Mouse (Mus musculus) Muller cell, postnatal 12 days (primary cell): ENCODE measurements at regions not wholly inside any gene's neighbourhood (a gene's known extent, or its start where the extent isn't known, plus 50 kb on each side); places are given as distances from the start of the nearest gene placed in this dataset.

Source experiments
- DNase-seq: peaks from one replicate; pipeline ENCODE4 v3.0.0-alpha.2; 2015; ENCODE audit errors: inconsistent ontology term

DNA sequence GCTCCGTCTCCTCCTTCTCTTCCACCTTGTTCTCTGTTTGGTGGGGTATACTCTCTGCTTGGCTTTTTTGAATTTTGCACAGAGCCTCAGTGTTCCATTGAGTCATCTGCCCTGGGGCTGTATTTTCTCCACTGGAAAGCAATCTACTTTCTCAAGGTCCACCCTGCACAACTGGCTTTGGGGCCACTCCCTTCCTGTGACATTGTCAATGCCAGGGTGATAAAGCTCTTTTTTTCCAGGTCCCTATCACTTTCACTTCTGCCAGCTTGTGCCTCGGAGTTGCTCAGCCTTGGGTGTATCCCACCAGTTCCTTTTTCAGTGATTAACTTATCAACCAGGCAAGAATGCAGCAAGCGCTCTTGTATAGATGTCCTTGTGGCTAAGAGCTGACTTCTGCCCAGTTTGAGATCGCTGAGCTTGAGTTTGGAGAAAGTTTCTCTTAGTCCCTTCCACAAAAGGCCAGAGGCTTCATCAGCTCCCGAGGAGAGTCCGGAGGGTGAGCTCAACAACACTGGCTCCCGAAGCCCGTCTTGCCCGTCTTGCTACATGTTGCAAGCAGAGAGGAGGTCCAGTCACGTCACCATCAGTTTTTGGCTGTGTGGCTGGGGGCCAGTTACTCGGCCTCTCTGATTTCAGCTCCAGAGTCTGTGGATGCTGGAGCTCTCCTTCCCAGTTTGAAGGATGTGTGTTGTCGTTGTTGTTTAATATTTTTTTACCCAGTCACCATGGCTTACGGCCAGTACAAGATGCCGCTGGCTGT is 200.8 kb downstream of the Cyp26b1 start:
- no peak for DNase-seq

DNA sequence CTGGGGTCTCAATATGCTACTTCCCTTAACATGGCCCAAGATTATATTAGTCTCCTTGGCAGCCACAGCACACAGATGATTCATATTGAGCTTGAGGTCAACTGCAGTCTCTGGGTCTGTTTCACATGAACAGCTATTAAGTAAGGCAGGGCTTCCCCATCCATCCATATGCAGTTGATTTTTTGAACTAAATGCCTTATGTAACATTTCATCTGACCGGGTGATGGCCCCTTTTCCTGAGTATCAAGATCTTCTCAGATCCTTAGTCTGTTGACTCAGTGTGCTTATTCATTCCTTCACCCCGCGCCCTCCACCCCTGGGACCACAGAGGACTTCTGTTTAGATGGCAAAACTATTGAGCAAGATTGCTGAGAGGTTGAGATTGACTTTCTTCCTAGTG is 202.7 kb downstream of the Cyp26b1 start:
- DNase-seq = no peak

DNA sequence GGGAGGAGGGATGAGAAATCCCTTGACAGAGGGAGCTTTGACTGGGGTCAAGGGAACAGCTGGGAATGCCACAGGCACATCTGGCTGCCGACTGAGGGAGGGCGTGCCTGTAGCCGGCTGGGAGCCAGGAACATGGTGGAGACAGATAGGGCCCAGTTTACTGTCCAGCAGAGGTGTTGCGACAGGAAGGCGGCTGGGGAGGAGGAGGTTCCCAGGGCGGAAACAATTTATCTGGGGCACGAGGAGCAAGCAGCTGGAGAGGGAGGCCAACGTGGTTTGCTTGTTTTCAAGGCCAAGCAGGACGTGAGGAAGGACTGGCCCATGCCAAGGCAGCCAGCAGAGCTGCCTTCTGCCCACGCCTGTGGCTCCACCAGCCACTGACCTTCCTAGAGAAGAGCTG is 208.0 kb downstream of the Cyp26b1 start:
- DNase-seq = peak; percentile 36

DNA sequence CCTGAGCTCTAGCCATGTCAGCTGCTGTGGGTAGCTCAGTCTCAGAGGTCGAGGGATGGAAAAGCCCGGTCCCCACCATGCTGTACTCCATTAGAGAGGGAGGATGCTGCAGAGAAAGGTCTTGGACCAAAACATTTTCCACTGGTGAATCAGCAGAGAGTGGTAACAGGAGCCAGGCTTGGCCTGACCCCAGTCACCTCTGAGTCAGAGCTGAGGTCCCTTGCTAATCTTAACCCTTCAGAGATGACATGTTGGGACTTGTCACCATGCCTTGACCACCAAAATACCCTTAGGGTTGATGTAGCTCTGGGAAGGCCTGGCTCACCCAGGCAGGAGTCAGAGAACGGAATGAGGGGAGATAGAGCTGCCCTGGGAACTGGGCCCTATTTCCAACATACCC is 210.0 kb downstream of the Cyp26b1 start:
- peak; percentile 82 for DNase-seq

DNA sequence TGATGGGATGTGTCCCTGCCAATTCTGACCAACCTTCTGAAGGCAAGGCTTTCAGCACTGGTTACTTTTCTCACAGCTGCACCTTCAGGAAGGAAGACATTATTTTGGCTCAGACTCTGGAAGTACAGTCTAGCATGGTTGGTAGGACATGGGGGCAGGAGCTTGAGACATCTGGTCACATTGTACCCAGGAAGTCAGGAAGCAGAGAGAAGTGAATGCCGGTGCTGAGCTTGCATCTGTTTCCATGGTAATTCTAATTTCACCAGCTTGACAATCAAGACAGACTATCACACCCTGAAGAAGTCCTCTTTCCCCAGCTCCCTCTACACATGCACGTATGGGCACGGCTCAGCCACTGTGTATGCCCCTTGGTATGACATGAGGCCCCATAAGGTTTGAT is 210.6 kb downstream of the Cyp26b1 start:
- DNase-seq = no peak

DNA sequence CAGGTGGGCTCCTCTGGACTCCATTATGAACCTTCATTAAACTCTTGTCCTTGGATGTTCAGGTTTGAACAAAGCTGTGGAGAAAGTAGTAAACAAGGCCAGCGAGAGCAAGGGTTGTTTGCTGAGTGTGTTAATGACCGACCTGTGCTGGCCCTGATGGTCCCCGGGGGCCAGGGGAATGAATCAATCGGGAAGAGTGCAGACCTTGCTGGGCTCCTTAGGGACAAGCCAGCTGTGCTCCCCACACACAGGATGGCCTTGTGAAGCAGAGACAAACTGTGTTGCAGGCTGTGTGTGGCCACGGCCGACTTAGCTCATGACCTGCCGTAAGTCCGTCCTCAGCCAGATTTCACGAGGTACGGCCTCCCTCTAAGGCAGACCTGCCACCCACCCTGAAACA is 212.1 kb downstream of the Cyp26b1 start:
- DNase-seq = no peak

DNA sequence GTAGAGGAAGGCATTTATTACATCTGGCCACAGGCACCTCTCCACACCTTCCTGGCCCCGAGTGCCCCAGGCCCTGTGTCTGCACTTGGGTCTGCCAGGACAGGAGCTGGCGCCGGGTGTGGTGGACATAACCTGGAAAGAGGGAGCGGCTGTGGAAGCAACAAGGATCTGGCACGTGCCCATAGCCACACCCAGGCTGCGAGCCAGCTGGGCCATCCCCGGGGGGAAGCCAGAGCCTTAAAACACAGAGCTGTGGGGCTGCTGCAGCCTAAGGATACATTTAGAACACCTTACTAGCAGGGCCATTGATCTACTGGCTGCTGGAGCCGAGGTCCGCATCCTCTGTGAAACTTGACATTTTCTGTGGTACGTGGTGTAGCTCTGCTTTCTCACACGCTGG is 217.0 kb downstream of the Cyp26b1 start:
- DNase-seq = no peak

DNA sequence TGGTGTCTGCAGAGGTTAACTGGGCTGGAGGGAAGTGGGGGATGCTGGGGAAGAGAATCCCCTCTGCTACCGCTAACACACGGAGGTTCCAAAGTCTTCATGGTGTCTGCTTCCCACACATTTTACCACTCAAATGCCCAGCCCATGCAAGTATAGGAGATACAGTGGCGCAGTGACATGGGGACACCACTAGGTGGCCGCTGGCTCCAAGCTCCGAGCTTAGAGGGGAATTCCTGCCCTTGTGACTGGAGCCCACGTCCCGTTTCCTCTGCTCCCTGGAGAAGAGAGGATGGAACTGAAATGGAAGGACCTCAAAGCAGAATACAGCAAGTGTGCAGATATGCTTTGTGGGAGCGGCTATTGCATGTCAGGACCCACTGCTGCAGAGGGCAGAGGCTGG is 218.2 kb downstream of the Cyp26b1 start:
- peak; percentile 54 for DNase-seq

DNA sequence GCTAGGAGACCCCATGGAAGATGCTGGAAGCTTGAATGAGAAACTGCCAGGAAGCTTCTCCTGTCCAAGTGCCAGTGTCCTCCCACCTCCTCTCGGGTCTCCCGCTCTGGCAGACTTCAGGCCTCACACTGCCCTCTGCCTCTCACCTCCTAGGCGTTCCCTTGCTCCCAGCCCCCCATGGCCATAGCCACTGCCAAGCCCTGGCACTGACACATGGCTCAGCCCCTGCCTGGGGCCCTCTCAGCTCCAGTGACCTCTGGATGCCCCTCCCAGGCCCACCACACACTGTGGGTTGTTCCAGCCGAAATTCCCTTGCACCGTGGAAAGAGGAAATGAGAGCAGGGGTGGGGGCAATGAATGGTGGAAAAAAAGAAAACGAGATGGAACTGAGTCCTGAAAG is 227.3 kb downstream of the Cyp26b1 start:
- no peak for DNase-seq

DNA sequence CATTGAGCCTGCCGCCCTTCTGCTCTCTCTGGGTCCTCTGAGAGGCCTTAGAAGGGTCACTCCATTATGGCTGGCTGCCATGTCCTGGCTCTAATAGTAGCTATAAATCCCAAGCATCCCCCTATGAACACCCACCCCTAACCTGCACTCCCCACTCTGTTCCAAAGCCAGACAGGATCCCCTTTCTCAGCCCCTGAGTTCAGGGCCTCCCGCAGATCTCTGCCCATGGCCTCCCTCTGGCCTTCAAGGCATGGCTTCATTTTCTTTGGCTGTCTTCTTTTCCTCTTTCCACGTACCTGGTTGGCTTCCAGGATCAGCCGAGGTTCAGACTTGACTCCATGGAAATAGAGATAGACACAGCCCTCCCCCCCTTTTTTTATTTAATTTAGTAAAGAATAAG is 227.8 kb downstream of the Cyp26b1 start:
- DNase-seq = no peak

DNA sequence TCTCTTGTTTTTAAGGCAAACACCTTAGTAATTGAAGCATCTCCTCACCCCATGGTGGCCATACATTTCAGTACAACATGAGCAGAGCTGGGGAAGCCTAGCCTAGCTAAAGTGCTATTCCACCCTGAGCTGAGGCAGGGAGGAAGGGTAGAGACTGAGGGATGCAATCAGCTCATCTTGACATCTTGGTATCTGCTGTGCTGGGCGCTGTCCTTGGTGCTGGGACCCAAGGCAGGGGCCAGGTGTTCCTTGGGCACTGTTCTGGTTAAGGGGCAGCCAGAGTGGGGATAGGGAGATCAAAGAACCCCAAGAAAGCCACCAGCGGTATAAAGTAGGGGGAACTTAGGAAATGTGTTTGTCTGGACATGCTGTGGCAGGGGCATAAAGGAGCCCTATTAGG is 228.7 kb downstream of the Cyp26b1 start:
- DNase-seq = peak; percentile 31

DNA sequence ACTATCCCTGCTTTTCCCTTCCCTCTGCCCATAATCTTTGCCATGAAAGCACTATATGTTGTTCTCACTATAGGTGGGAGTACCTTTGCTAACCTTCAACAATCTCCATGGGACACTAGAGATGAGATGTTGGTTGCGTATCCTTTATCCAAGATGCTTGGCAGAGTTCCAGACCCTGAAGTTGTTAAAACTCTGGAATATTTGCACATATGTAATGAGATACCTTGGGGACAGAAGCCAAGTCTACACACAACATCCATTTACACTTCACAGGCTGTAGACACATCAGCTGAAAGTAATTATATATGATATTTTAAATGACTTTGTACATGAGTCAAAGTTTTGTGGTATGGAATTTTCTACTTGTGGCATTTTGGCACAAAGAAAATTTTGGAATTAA is 231.4 kb downstream of the Cyp26b1 start:
- DNase-seq = no peak

DNA sequence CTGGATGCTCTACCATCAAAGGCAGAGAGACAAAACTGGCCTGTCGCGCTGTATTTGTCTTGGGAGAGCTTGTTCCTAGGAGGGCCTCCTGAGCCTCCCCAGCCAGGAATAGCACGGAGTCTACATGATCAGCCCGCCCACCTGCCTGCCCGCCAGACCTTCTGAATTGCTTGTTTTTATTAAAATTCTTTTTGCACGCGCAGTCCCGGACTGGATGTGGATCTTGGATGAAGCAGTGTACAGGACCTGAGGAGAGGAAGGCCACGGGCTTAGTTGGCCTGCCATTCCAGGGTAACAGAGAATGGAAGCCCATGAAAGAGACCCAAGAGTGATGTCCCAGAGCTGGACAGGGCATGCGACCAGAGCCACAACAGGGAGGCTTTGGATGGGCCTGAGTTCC is 235.8 kb downstream of the Cyp26b1 start:
- DNase-seq = no peak

DNA sequence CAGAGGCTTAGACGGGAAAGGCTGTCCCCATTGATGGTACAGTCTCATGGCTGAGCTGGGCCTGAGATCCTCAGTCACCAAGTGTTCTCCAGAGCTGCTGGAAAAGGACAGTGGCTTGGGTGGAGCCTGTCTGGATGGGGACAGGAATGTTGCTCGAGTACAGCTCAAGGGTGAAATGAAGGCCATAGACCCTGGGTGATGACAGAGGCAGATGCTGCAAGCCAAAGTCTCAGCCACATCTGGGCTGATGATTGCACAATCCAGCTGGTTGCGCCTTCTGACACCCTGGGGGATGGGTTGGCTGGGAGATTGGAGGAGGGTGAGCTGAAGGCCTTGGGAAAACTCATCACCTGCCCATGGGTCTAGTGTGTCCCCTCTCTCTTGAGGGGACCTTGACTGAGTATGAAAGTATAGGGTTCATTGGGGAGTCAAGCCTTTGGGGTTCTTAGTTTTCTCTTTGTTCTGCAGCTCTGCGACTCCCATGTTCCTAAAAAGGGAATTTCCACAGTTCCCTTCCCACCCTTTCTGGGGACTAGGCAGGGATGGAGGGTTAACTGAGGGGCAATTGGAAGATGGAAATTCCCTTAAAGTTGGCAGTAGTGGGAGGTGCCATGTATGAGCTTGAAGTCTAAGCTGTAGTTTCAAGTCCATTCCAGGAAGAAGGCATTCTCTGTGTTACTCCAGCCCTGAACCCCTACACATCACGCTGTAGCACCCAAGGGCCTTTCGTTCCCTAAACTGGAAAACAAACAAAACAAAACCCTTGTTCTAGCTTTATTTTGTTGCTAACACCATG is 240.1 kb downstream of the Cyp26b1 start:
- DNase-seq = no peak

DNA sequence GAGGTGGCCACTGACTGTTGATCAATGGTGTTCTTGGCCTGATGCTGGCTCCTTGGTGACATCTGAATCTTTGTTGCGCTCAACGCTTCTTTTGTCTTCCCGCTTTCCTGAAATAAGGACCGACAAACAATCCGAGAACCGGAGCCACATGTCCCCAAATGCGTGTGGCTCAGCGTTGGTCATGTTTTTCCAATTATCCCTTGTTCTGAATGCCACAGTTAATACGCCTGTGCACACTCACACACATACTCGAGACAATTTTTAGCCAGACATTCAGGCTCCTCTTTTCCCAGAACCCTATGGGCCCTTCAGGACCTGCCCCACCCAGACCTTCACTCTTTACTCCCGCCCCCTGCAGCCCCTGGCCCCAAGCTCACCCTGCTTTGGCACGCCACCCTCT is 248.8 kb downstream of the Cyp26b1 start:
- DNase-seq = no peak

DNA sequence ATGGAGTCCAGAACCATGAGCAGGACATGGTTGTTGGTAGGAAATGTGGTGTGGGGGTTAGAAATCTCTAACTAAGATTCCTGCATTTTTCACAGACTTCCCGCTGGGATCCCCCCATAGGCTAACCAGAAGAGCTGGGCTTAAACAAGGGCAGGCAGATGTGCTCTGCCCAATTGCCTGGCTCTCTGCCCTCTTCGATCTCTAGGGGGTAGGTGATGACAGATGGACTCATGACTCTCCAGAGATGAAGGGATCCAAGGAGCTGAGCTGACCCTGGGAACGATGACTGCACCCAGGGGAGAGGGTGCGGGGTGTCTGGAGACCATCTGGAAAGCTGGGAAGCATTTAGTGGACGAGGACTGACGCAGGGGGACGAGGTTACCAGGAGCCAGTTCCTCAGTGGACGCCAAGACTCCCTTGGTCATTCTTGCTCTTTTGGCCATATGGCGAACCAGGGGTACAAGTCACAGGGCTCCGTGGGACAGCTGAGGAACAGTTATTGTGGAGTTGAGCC is 260.0 kb downstream of the Cyp26b1 start:
- no peak for DNase-seq

DNA sequence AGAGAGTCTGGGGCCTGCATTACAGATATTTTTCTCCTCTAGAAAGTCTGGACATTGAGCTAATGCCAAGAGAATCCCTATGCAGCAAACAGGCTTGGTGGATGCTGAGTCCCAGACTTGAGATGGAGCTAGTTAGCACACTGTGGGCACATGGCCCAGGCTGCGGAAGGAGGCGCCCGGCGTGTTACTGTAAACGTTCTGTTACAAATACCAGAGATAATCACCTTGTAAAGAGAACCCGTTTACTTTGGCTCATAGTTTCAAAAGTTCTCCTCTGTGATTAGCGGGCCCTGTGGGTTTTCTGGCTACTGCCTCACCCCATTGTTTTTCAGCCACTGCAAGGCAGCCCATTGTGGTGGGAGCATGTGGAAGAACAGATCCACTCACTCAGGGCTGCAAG is 264.6 kb downstream of the Cyp26b1 start:
- peak; percentile 65 for DNase-seq

DNA sequence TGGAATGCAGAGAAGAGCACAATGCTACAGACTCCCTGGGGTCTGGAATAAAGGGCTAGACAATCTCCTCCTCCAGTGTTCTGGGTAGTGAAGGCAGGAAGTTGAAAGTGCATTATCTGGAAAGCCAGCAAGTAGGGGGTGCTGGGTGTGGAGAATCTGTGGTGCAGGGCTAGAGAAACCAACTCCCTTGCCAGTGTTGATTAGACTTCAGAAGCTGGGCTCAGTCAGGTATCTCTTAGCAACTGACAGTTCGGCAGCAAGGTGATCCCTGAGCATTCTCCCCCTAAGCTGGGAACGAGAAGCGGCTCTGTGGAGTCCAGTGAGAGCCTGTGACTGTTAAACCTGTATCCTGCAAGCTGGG is 265.7 kb downstream of the Cyp26b1 start:
- no peak for DNase-seq

DNA sequence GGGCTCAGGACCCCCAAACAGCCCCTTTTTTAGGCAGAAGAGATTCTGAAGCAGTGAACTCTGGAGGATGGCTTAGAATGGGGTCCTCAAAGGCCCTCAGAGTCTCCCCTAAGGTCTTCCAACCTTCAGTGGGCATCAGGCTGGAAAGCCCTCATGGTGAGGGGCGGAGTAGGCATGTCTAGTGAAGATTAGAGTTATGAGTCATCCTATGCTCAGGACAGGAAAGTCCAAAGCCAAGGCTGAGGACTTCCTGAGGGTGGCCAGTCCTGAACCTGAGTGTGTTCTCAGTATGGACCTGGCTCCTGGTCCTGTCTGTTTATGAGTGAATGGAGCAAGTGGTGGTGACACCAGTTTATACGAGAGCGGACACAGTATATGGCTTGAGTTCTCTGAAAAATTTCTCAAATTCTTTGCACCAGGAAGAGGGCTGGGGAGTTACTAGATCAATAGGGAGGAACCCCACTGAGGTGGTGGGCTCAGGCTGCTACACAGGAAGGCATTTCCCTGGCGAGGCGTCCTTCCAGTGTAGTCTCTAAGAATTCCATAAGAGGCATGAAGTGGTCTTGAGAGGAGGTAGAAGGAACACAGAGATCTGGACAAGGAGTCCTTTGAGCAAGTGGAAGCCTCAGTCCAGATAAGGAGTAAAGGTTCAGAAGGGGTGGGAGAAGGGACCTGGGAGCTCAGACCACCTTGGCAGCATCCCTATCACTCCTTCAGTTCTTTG is 266.2 kb downstream of the Cyp26b1 start:
- DNase-seq = no peak

DNA sequence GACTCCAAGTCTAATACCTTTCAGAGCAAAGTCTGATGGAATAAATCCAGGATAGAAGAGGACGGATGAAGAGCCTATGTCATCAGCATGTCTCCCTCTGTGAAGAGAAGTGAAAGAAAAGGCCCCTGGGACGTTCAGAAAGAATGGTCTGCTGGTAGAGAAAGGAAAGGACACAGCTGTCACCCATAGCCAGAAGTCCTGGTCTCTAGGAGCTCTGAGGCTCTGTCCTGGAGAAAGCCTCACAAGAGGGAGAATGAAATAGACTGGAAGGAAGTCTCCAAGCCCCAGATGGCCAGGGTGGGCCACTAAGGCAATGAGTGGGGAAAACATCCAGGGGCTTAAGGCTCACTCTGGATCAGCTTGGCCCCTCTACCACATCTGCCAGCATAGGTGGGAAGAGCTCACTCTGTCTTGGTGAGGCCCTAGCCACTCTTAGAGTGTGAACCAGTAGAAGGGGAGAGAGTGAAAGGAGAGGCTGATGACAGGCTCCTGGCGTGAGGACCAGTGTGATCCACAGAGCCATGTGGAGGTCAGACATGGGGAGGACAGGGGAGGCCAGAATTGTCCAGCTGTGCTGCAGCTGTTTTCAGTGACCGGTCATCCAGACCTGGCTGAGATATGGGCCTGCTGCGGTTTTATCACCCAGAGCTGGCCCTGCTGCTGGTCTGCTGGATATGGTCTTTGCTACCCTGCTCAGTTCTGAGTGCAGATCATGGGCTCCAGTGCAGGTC is 268.2 kb downstream of the Cyp26b1 start:
- DNase-seq = no peak

DNA sequence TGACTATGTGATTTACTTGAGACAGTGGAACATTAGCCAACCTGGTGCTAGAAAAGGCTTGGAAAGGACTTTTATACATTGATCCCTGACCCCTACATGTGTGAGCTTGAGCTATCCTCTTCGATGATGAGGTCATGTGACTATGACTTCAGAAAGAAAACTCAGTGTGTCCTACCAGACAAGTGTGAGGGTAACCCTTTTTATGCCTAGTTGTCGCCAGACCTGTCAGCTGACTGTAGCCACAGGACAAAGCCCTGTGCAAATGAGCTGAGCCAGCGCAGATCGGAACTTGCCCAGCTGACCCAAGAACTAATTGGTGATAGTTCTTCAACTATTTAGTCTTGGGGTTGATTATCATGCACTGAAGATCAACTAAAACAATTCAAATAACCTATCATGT is 269.5 kb downstream of the Cyp26b1 start:
- DNase-seq = no peak

DNA sequence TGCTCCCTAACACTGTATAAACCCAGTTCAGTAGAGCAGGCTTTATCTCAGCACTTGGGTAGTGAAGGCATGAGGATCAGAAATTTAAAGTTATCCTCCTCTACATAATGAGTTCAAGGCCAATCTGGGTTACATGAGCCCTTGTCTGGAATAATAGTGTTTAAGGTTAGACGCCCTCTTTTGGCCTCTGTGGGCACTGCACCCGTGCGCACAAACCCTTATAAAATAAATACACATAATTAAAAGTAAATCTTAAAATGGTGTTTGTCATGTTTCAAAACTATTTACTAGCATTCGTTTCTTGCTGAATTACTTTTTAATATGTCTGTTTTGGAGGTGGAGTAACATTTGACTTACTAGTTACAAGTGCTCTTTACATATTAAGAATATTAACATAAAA is 271.2 kb downstream of the Cyp26b1 start:
- no peak for DNase-seq
